Comparison of ENCODE assay signal across 23 mouse cellular contexts in the genomic region with DNA sequence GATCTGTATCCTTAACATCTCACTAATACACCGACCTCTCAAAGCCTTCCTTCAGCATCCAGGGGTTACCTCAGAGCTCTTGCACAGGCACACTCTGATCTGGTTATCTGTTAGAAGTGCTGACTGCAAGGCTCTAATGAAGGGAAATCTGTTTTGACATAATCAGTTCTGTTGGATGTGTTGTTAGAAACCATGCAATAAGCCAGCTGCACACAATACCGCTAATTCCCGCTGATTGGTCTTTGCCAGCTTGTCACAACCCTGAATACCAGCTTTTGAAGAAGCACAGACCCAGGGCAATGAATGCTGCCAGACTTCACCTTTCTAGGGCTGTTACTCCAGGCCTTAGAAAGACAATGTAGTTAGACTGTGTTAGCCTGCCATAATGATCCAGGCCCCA.
DNase-seq lines count a peak whose midpoint lies in the region; ATAC-seq lines count a peak whose summit lies in the region.
"Had no signal": no experiment of that assay in that cellular context is flagged by ENCODE, and none has a peak within 500 bp of the region (broad histone marks: within the 10 kb centered on the region; RNA-seq: fewer than 3 reads in every experiment).

No protein-coding gene starts in this region.

- peak; percentile 49 for DNase-seq in forebrain, embryonic 11.5 days (ENCODE audit: low spot score)
- no peak for DNase-seq in forebrain, embryonic 10.5 days (ENCODE audit: extremely low spot score, low spot score)
- peak; percentile 2 for DNase-seq in adrenal gland, postnatal 10 days
- peak; percentile 3 for DNase-seq in embryo, embryonic 11 days
- DNase-seq in layer of hippocampus, adult 9-11 months, result no peak
- DNase-seq in ovary, adult 18-20 months (ENCODE audit: low spot score), result no peak
- DNase-seq: B cell, adult 2 months; cerebellum, adult 9-10 months; gastrocnemius, postnatal 36 days; kidney, adult 18-20 months; kidney, postnatal 10 days; right cerebral cortex, adult 18-20 months; thymus, adult 2 months had no signal

- no peak overlapping the region for H3K4me3 ChIP-seq in forebrain, embryonic 11.5 days (ENCODE audit: low read depth, low read length)
- H3K4me3 ChIP-seq in forebrain, embryonic 10.5 days, result no peak overlapping the region
- no peak overlapping the region for H3K4me3 ChIP-seq in forebrain, embryonic 16.5 days (replicated peaks; ENCODE audit: low read length)
- H3K4me3 ChIP-seq: erythroblast, embryonic 14.5 days; heart, embryonic 12.5 days; limb, embryonic 12.5 days; myocyte; neural tube, embryonic 15.5 days had no signal

- no peaks in the 10 kb centered on the region for H3K27me3 ChIP-seq in forebrain, embryonic 11.5 days (ENCODE audit: control insufficient read depth, insufficient read depth, low read length)
- no peaks in the 10 kb centered on the region for H3K27me3 ChIP-seq in forebrain, embryonic 10.5 days (ENCODE audit: poor library complexity, severe bottlenecking)
- H3K27me3 ChIP-seq in forebrain, embryonic 16.5 days (replicated peaks; ENCODE audit: control insufficient read depth, insufficient read depth, low read length), result no peaks in the 10 kb centered on the region
- H3K27me3 ChIP-seq: heart, embryonic 12.5 days; limb, embryonic 12.5 days; neural tube, embryonic 15.5 days; Patski had no signal

- 44% methylated on average over 3 of the region's 3 CpGs for WGBS in forebrain, embryonic 11.5 days
- 66% methylated on average over 3 of the region's 3 CpGs for WGBS in forebrain, embryonic 10.5 days
- 20% methylated on average over 3 of the region's 3 CpGs for WGBS in forebrain, embryonic 16.5 days

- H3K4me2 ChIP-seq in forebrain, embryonic 11.5 days (ENCODE audit: low read depth, low read length, severe bottlenecking), result no peak overlapping the region
- H3K4me2 ChIP-seq in forebrain, embryonic 16.5 days (ENCODE audit: low read length), result no peak overlapping the region
- H3K4me2 ChIP-seq: heart, embryonic 12.5 days; limb, embryonic 12.5 days; neural tube, embryonic 15.5 days had no signal

- H3K9ac ChIP-seq in forebrain, embryonic 11.5 days (ENCODE audit: low read length), result no peak overlapping the region
- no peak overlapping the region for H3K9ac ChIP-seq in forebrain, embryonic 16.5 days (replicated peaks; ENCODE audit: low read depth, low read length)
- H3K9ac ChIP-seq: heart, embryonic 12.5 days; limb, embryonic 12.5 days; liver, embryonic 14.5 days; neural tube, embryonic 15.5 days had no signal

- no peaks in the 10 kb centered on the region for H3K9me3 ChIP-seq in forebrain, embryonic 11.5 days (ENCODE audit: control insufficient read depth, low read length)
- no peaks in the 10 kb centered on the region for H3K9me3 ChIP-seq in forebrain, embryonic 10.5 days
- no peaks in the 10 kb centered on the region for H3K9me3 ChIP-seq in forebrain, embryonic 16.5 days (ENCODE audit: control insufficient read depth, low read length)
- H3K9me3 ChIP-seq: heart, embryonic 12.5 days; limb, embryonic 12.5 days; neural tube, embryonic 15.5 days had no signal

- H3K27ac ChIP-seq in forebrain, embryonic 11.5 days (ENCODE audit: low read depth, low read length), result no peak overlapping the region
- no peak overlapping the region for H3K27ac ChIP-seq in forebrain, embryonic 10.5 days
- H3K27ac ChIP-seq in forebrain, embryonic 16.5 days (ENCODE audit: low read length), result no peak overlapping the region
- H3K27ac ChIP-seq: hindbrain, postnatal 0 days; limb, embryonic 12.5 days; liver, embryonic 14.5 days; neural tube, embryonic 15.5 days had no signal

- no peaks in the 10 kb centered on the region for H3K4me1 ChIP-seq in forebrain, embryonic 11.5 days (replicated peaks; ENCODE audit: control insufficient read depth, insufficient read depth, low read length)
- peaks cover 6% of the 10 kb centered on the region; the same call in 1 of the 2 replicates for H3K4me1 ChIP-seq in forebrain, embryonic 10.5 days
- no peaks in the 10 kb centered on the region for H3K4me1 ChIP-seq in forebrain, embryonic 16.5 days (replicated peaks; ENCODE audit: control insufficient read depth, insufficient read depth, low read length)
- H3K4me1 ChIP-seq: heart, embryonic 12.5 days; limb, embryonic 12.5 days; neural tube, embryonic 15.5 days had no signal

- H3K36me3 ChIP-seq in forebrain, embryonic 11.5 days (ENCODE audit: control insufficient read depth, insufficient read depth, low read length), result no peaks in the 10 kb centered on the region
- H3K36me3 ChIP-seq in forebrain, embryonic 10.5 days (replicated peaks), result no peaks in the 10 kb centered on the region
- no peaks in the 10 kb centered on the region for H3K36me3 ChIP-seq in forebrain, embryonic 16.5 days (ENCODE audit: control insufficient read depth, insufficient read depth)
- H3K36me3 ChIP-seq: heart, embryonic 12.5 days; limb, embryonic 12.5 days; neural tube, embryonic 15.5 days had no signal

- peak; percentile 80 for ATAC-seq in forebrain, embryonic 11.5 days (replicated peaks; ENCODE audit: low FRiP score)
- ATAC-seq in forebrain, embryonic 16.5 days, result peak; percentile 91
- ATAC-seq: activated CD4-positive, CD25-positive, alpha-beta regulatory T cell, adult 4 months; hindbrain, postnatal 0 days; Patski had no signal

Comparison
In these comparisons a context has a peak if more than half of its experiments do, and no peak if none do; other contexts are left out.
1. DNase-seq: peak in forebrain, embryonic 11.5 days (single experiment), adrenal gland, postnatal 10 days (single experiment) and embryo, embryonic 11 days (single experiment); none in forebrain, embryonic 10.5 days (single experiment), layer of hippocampus, adult 9-11 months (single experiment) and ovary, adult 18-20 months (single experiment).